Mouse (Mus musculus) macrophage (primary cell): ENCODE measurements around the gene Hils1. TPM values are rescaled to one million over a fixed set of nuclear protein-coding genes. Genes with fewer than 3 reads are reported as not detected.
"Not testable (repeated sequence)": the region's sequence is repeated elsewhere in the genome, so short reads cannot be mapped to it uniquely, and the experiment has no call there.

Experiments
- H3K27ac ChIP-seq: fragments of 350-480 bp; formaldehyde crosslinking; 2 replicates; pipeline ENCODE4 v1.9.0; 2021
- H3K36me3 ChIP-seq: fragments of 350-480 bp; formaldehyde crosslinking; 2 replicates; pipeline ENCODE4 v1.9.0; 2021; ENCODE audit errors: inconsistent target
- H3K4me3 ChIP-seq: fragments of 350-480 bp; formaldehyde crosslinking; 2 replicates; pipeline ENCODE4 v1.9.0; 2021; ENCODE audit errors: inconsistent target
- H3K79me2 ChIP-seq: fragments of 350-480 bp; formaldehyde crosslinking; 2 replicates; pipeline ENCODE4 v1.9.0; 2021; ENCODE audit errors: inconsistent target
- WGBS: methylation state at CpG from one replicate; pipeline ENCODE4 v1.1.7; 2026; ENCODE audit warnings: inconsistent platforms; ENCODE audit not compliant: missing documents; 5-methylcytosine and 5-hydroxymethylcytosine counted together
- polyA plus RNA-seq: library from polyadenylated mRNA; stranded (reverse); fragments of 250-400 nt; gene quantifications from 3 replicates; pipeline ENCODE4 v1.2.4, GENCODE M21; 2018; ENCODE audit warnings: inconsistent platforms

The Hils1 gene
- polyA plus RNA-seq, 1 experiment from 2014 or later: not detected

- WGBS: 18% methylated on average over 4 of the region's 4 CpGs
- no peak overlapping the region for H3K4me3 ChIP-seq
- H3K27ac ChIP-seq: no peak overlapping the region
- no peaks in the 10 kb centered on the region for H3K79me2 ChIP-seq
- no peaks in the 10 kb centered on the region for H3K36me3 ChIP-seq
Observed at GRCm38 (mm10) chr11:94939280-94939679, 28.1 kb upstream of the Hils1 start.

GRCm38 (mm10) chr11:94941121-94941520 lies 26.3 kb upstream of the Hils1 start:
- 22% methylated on average over 9 of the region's 9 CpGs for WGBS
- no peaks in the 10 kb centered on the region for H3K36me3 ChIP-seq
- no peak overlapping the region for H3K4me3 ChIP-seq
- H3K27ac ChIP-seq: no peak overlapping the region
- H3K79me2 ChIP-seq: no peaks in the 10 kb centered on the region

- no peaks in the 10 kb centered on the region for H3K79me2 ChIP-seq
- WGBS: 84% methylated on average over 8 of the region's 8 CpGs
Observed at GRCm38 (mm10) chr11:94941776-94942175, 25.6 kb upstream of the Hils1 start.

GRCm38 (mm10) chr11:94942282-94943023 lies 24.9 kb upstream of the Hils1 start:
- Histone ChIP-seq H3K4me3 (no peak overlapping the region), H3K27ac (no peak overlapping the region), H3K36me3 (no peaks in the 10 kb centered on the region), H3K79me2 (no peaks in the 10 kb centered on the region)
- WGBS: 56% methylated on average over 13 of the region's 13 CpGs

More at GRCm38 (mm10) chr11:94941776-94942175, 25.6 kb upstream of the Hils1 start:
- no peaks in the 10 kb centered on the region for H3K36me3 ChIP-seq
- no peak overlapping the region for H3K4me3 ChIP-seq
- no peak overlapping the region for H3K27ac ChIP-seq

- no peak overlapping the region for H3K4me3 ChIP-seq
- no peaks in the 10 kb centered on the region for H3K36me3 ChIP-seq
- H3K27ac ChIP-seq: no peak overlapping the region
- 90% methylated on average over 15 of the region's 15 CpGs for WGBS
- H3K79me2 ChIP-seq: no peaks in the 10 kb centered on the region
Observed at GRCm38 (mm10) chr11:94943054-94943453, 24.3 kb upstream of the Hils1 start.

GRCm38 (mm10) chr11:94944295-94944694 lies 23.1 kb upstream of the Hils1 start:
- no peaks in the 10 kb centered on the region for H3K79me2 ChIP-seq
- H3K4me3 ChIP-seq: no peak overlapping the region
- WGBS: 60% methylated on average over 8 of the region's 8 CpGs
- no peak overlapping the region for H3K27ac ChIP-seq
- H3K36me3 ChIP-seq: no peaks in the 10 kb centered on the region

- 54% methylated on average over 8 of the region's 12 CpGs for WGBS
- no peaks in the 10 kb centered on the region for H3K36me3 ChIP-seq
- H3K4me3 ChIP-seq: no peak overlapping the region
- no peak overlapping the region for H3K27ac ChIP-seq
- no peaks in the 10 kb centered on the region for H3K79me2 ChIP-seq
Observed at GRCm38 (mm10) chr11:94945236-94945635, 22.2 kb upstream of the Hils1 start.

- 64% methylated on average over 5 of the region's 6 CpGs for WGBS
- H3K36me3 ChIP-seq: no peaks in the 10 kb centered on the region
- no peak overlapping the region for H3K4me3 ChIP-seq
- H3K79me2 ChIP-seq: no peaks in the 10 kb centered on the region
- H3K27ac ChIP-seq: no peak overlapping the region
Observed at GRCm38 (mm10) chr11:94952169-94952568, 15.2 kb upstream of the Hils1 start.

GRCm38 (mm10) chr11:94955103-94955502 lies 12.3 kb upstream of the Hils1 start:
- no peak overlapping the region for H3K4me3 ChIP-seq
- H3K27ac ChIP-seq: no peak overlapping the region
- no peaks in the 10 kb centered on the region for H3K79me2 ChIP-seq
- WGBS: 91% methylated on average over 9 of the region's 9 CpGs
- H3K36me3 ChIP-seq: no peaks in the 10 kb centered on the region

GRCm38 (mm10) chr11:94957693-94958064 lies 9.7 kb upstream of the Hils1 start:
- no peak overlapping the region for H3K27ac ChIP-seq
- whole genome bisulfite sequencing: 90% methylated on average over 8 of the region's 9 CpGs
- no peaks in the 10 kb centered on the region for H3K79me2 ChIP-seq
- H3K36me3 ChIP-seq: no peaks in the 10 kb centered on the region
- no peak overlapping the region for H3K4me3 ChIP-seq

- WGBS: 15% methylated on average over 7 of the region's 8 CpGs
- Histone ChIP-seq H3K27ac (no peak overlapping the region), H3K4me3 (no peak overlapping the region), H3K36me3 (no peaks in the 10 kb centered on the region), H3K79me2 (no peaks in the 10 kb centered on the region)
Observed at GRCm38 (mm10) chr11:94958065-94958858, 9.1 kb upstream of the Hils1 start.

- Histone ChIP-seq H3K4me3 (no peak overlapping the region), H3K79me2 (no peaks in the 10 kb centered on the region), H3K36me3 (no peaks in the 10 kb centered on the region), H3K27ac (no peak overlapping the region)
- 85% methylated on average over 5 of the region's 5 CpGs for WGBS
Observed at GRCm38 (mm10) chr11:94962534-94963101, 4.8 kb upstream of the Hils1 start.

GRCm38 (mm10) chr11:94968187-94968586 lies 794 bp downstream of the Hils1 start:
- Histone ChIP-seq H3K36me3 (no peaks in the 10 kb centered on the region), H3K79me2 (no peaks in the 10 kb centered on the region), H3K27ac (no peak overlapping the region), H3K4me3 (no peak overlapping the region)
- WGBS: 89% methylated on average over 7 of the region's 7 CpGs

- WGBS: 76% methylated on average over 3 of the region's 4 CpGs
- H3K4me3 ChIP-seq, H3K27ac ChIP-seq, H3K36me3 ChIP-seq, H3K79me2 ChIP-seq: not testable (repeated sequence)
Observed at GRCm38 (mm10) chr11:94969709-94970108, 2.3 kb downstream of the Hils1 start.
